Comparison of ENCODE assay signal across 8 mouse cellular contexts in the genomic region with DNA sequence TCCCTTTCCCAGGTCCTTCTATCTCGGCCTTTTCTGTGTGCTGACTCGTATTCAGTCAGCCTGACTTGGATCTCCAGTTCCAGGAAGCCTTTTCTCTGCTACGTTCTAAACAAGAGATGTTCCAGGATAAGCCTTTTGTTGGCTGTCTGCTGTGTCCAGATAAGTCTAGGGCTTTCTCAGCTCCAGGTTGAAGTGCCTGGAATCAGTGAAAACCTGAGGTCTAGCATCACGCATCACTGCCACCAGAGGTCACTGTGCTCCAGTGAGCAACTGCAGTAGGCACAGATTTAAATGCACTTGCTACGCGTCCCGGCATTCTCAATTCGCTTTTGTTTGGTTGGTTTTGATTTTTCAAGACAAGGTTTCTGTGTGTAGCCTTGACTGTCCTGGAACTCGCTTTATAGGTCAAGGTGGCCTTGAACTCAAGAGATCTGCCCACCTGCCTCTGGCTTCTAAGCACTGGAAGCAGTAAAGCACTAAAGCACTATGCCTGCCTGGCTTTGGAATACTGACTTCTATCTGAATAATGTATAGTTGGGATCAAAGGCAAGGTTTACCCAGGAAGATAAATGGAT. TPM values are rescaled to one million over a fixed set of nuclear protein-coding genes. Genes with fewer than 3 reads are reported as not detected.
DNase-seq lines count a peak whose midpoint lies in the region; ATAC-seq and TF ChIP-seq lines count a peak whose summit lies in the region.

No protein-coding gene starts in this region.

- intact Hi-C loops in gastrocnemius, postnatal 14 days (cut with DNase I; ENCODE audit: low total_unique reads) = loop anchor here (10.0 kb wide), 1 partner anchor 483 kb away; no protein-coding TSS in a partner anchor

- 0 out of 2 replicates have a peak, but pooled peaks have one; percentile 10 for ATAC-seq in intestine, embryonic 16.5 days
- no peak for ATAC-seq in midbrain, embryonic 12.5 days (ENCODE audit: low FRiP score, low read depth)

- H3K4me1 ChIP-seq in intestine, embryonic 16.5 days (ENCODE audit: control insufficient read depth, insufficient read depth, low read length) = peaks cover 11% of the 10 kb centered on the region
- peaks cover 34% of the 10 kb centered on the region for H3K4me1 ChIP-seq in limb, embryonic 10.5 days
- peaks cover 14% of the 10 kb centered on the region for H3K4me1 ChIP-seq in midbrain, embryonic 12.5 days
- peaks cover 4% of the 10 kb centered on the region; the same call in 1 of the 2 replicates for H3K4me1 ChIP-seq in spleen, adult 2 months (ENCODE audit: control insufficient read depth, insufficient read depth, insufficient read length)

- 0 out of 2 replicates have a peak overlapping the region, but pooled peaks have one; percentile 32 for H3K4me2 ChIP-seq in intestine, embryonic 16.5 days (ENCODE audit: low read depth, low read length)
- peak overlapping the region; percentile 37 for H3K4me2 ChIP-seq in midbrain, embryonic 12.5 days (replicated peaks)

- H3K36me3 ChIP-seq in intestine, embryonic 16.5 days (ENCODE audit: control insufficient read depth, insufficient read depth, low read length) = no peaks in the 10 kb centered on the region
- 0 out of 2 replicates have a peak, but pooled peaks cover under 1% of the 10 kb centered on the region for H3K36me3 ChIP-seq in limb, embryonic 10.5 days
- no peaks in the 10 kb centered on the region for H3K36me3 ChIP-seq in midbrain, embryonic 12.5 days
- H3K36me3 ChIP-seq in spleen, adult 2 months (ENCODE audit: control insufficient read depth, insufficient read depth, low read length) = no peaks in the 10 kb centered on the region

- no peak overlapping the region for H3K27ac ChIP-seq in intestine, embryonic 16.5 days (ENCODE audit: low read length)
- H3K27ac ChIP-seq in limb, embryonic 10.5 days = peak overlapping the region; percentile 97
- H3K27ac ChIP-seq in midbrain, embryonic 12.5 days (replicated peaks) = 0 out of 2 replicates have a peak overlapping the region, but pooled peaks have one; percentile 32
- no peak overlapping the region for H3K27ac ChIP-seq in spleen, adult 2 months (ENCODE audit: insufficient read depth, low read length)

- H3K27me3 ChIP-seq in intestine, embryonic 16.5 days (replicated peaks; ENCODE audit: control insufficient read depth, insufficient read depth, low read length) = no peaks in the 10 kb centered on the region
- no peaks in the 10 kb centered on the region for H3K27me3 ChIP-seq in limb, embryonic 10.5 days (ENCODE audit: low read depth, poor library complexity, severe bottlenecking)
- no peaks in the 10 kb centered on the region for H3K27me3 ChIP-seq in midbrain, embryonic 12.5 days
- no peaks in the 10 kb centered on the region for H3K27me3 ChIP-seq in spleen, adult 2 months (ENCODE audit: control insufficient read depth, insufficient read depth, low read length)

- peak; percentile 77; the same call in 1 of the 2 replicates for TF ChIP-seq CTCF in spleen, adult 2 months (IDR thresholded peaks at IDR 0.05; ENCODE audit: extremely low read depth, insufficient read depth, insufficient read length, insufficient replicate concordance)

- DNase-seq in ovary, postnatal 36 days (ENCODE audit: low spot score) = peak; percentile 73
- no peak for DNase-seq in ovary, adult 18-20 months (ENCODE audit: low spot score)
- DNase-seq in embryo, embryonic 10.5 days (ENCODE audit: low spot score) = peak; percentile 94
- DNase-seq in gastrocnemius, postnatal 14 days = peak; percentile 73
- peak; percentile 87 for DNase-seq in limb, embryonic 10.5 days (ENCODE audit: low spot score)
- DNase-seq in spleen, adult 2 months (ENCODE audit: low read depth in 1 of 2, low spot score in 2 of 2) = peak; percentile 47 to 66

- H3K4me3 ChIP-seq in intestine, embryonic 16.5 days (ENCODE audit: low read length) = no peak overlapping the region
- no peak overlapping the region for H3K4me3 ChIP-seq in limb, embryonic 10.5 days
- no peak overlapping the region for H3K4me3 ChIP-seq in midbrain, embryonic 12.5 days
- no peak overlapping the region for H3K4me3 ChIP-seq in spleen, adult 2 months (ENCODE audit: extremely low read depth, insufficient read depth, insufficient read length)

- peak overlapping the region; percentile 41; the same call in 1 of the 2 replicates for H3K9ac ChIP-seq in intestine, embryonic 16.5 days (ENCODE audit: low read depth, low read length)
- H3K9ac ChIP-seq in midbrain, embryonic 12.5 days (replicated peaks) = no peak overlapping the region; the same call in 1 of the 2 replicates

- no peaks in the 10 kb centered on the region for H3K9me3 ChIP-seq in intestine, embryonic 16.5 days (ENCODE audit: control insufficient read depth, low read length)
- H3K9me3 ChIP-seq in limb, embryonic 10.5 days (replicated peaks) = no peaks in the 10 kb centered on the region
- no peaks in the 10 kb centered on the region for H3K9me3 ChIP-seq in midbrain, embryonic 12.5 days

- WGBS in intestine, embryonic 16.5 days = 22% methylated on average over 9 of the region's 9 CpGs
- WGBS in limb, embryonic 10.5 days = 27% methylated on average over 9 of the region's 9 CpGs
- WGBS in midbrain, embryonic 12.5 days = 19% methylated on average over 9 of the region's 9 CpGs
- 18% methylated on average over 9 of the region's 9 CpGs for WGBS in spleen, adult 2 months

- TF ChIP-seq POLR2A in spleen, adult 2 months (IDR thresholded peaks at IDR 0.05; ENCODE audit: low read depth, low read length) = no peak

RNA-seq across cellular contexts. Expression of a gene that starts 3.2 kb away (rescaled TPM):
- total RNA-seq in gastrocnemius, postnatal 14 days (2021) = 1 to 10 TPM; 1.5 to 2.9 TPM
- polyA plus RNA-seq in intestine, embryonic 16.5 days (2015; fragmentation: Nextera tagmentation; extraction: Ambion mirVana) = 38.1 and 40.4 TPM in 2 replicates
- 101 and 110 TPM in 2 replicates for polyA plus RNA-seq in limb, embryonic 10.5 days (2016; fragmentation: Nextera tagmentation; extraction: Ambion mirVana)
- polyA plus RNA-seq in midbrain, embryonic 12.5 days (2016; fragmentation: Nextera tagmentation; extraction: Ambion mirVana) = 58.1 and 58.5 TPM in 2 replicates
- polyA plus RNA-seq in spleen, adult 2 months (2012; rRNA removed) = 4.0 and 6.3 TPM in 2 replicates

Comparison
In these comparisons a context has a peak if more than half of its experiments do, and no peak if none do; other contexts are left out.
1. H3K27ac ChIP-seq: peak in limb, embryonic 10.5 days (single experiment) and midbrain, embryonic 12.5 days (single experiment); none in intestine, embryonic 16.5 days (single experiment) and spleen, adult 2 months (single experiment).